Mouse (Mus musculus): Measurements from ENCODE around the gene Rab5if. TPM values are rescaled to one million over a fixed set of nuclear protein-coding genes. Genes with fewer than 3 reads are reported as not detected.

The Rab5if gene
- polyA plus RNA-seq, 1 experiment from 2014 or later: 181 TPM

DNA sequence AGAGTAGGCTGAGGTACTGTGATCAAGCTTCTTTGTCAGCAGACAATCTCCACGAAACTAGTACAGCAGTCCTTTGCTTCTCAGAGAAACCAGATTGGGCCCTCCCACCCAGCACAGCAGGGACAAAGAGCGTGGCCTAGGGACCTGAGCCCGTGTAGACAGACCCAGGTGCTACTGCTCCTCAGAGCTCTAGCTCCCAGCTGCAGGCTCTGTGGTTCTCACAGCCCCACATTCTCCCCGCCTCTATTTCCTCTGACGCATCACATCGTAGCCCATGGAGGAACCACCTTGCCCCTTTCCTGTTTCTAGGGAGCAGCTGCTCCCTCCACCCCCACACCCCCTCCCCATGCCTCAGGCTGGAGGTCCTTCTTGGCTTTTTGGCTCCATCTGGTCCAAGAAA is 24.1 kb downstream of the Rab5if start, which contains the start of gene Sla2:
TSS of gene Sla2 (minus strand) at position 176 of the 400 bp plus-strand sequence.
- WGBS: 63% methylated on average over 6 of the region's 6 CpGs
- Histone ChIP-seq H3K4me2 (ENCODE audit: low read depth, low read length) (no peak within 1 kb of the TSS), H3K27ac (replicated peaks; ENCODE audit: low read depth, low read length) (no peak within 1 kb of the TSS), H3K4me1 (ENCODE audit: control insufficient read depth, insufficient read depth, low read length) (no peaks in the 10 kb centered on the region), H3K9ac (ENCODE audit: low read depth, low read length) (no peak within 1 kb of the TSS), H3K27me3 (replicated peaks; ENCODE audit: control insufficient read depth, insufficient read depth, low read length) (no peaks in the 10 kb centered on the region), H3K4me3 (ENCODE audit: low read depth, low read length) (no peak within 1 kb of the TSS), H3K9me3 (ENCODE audit: control insufficient read depth, low read length) (no peaks in the 10 kb centered on the region), H3K36me3 (ENCODE audit: control insufficient read depth, insufficient read depth, low read length) (no peaks in the 10 kb centered on the region)
- DNase-seq (ENCODE audit: low spot score) (no peak), ATAC-seq (ENCODE audit: low read depth) (no peak)

DNA sequence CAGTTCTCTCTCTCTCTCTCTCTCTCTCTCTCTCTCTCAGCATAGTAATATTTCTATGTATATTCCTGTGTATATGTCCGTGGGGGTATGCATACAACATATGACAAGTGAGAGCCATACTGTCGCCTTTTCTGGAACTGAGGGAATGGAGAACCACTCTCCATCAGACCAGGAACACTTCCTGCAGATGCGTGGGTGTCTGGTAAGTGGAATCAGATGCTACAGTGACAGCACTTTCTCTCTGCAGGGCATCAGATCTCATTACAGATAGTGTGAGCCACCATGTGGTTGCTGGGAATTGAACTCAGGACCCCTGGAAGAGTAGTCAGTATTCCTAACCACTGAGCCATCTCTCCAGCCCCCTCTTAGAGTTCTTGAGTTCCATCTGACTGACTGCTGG is 25.6 kb downstream of the Rab5if start:
- no peaks in the 10 kb centered on the region for H3K9me3 ChIP-seq (ENCODE audit: control insufficient read depth, low read length)
- ATAC-seq (ENCODE audit: low read depth) (no peak), DNase-seq (ENCODE audit: low spot score) (no peak)
- no peak overlapping the region for H3K4me3 ChIP-seq (ENCODE audit: low read depth, low read length)
- no peaks in the 10 kb centered on the region for H3K27me3 ChIP-seq (replicated peaks; ENCODE audit: control insufficient read depth, insufficient read depth, low read length)
- no peak overlapping the region for H3K27ac ChIP-seq (replicated peaks; ENCODE audit: low read depth, low read length)
- 53% methylated on average over 3 of the region's 3 CpGs for WGBS
- H3K4me2 ChIP-seq (ENCODE audit: low read depth, low read length): no peak overlapping the region
- H3K9ac ChIP-seq (ENCODE audit: low read depth, low read length): no peak overlapping the region
- H3K4me1 ChIP-seq (ENCODE audit: control insufficient read depth, insufficient read depth, low read length): no peaks in the 10 kb centered on the region
- no peaks in the 10 kb centered on the region for H3K36me3 ChIP-seq (ENCODE audit: control insufficient read depth, insufficient read depth, low read length)

GRCm38 (mm10) chr2:156892240-156892639 is 29.3 kb downstream of the Rab5if start:
- Histone ChIP-seq H3K4me1 (ENCODE audit: control insufficient read depth, insufficient read depth, low read length) (no peaks in the 10 kb centered on the region), H3K27me3 (replicated peaks; ENCODE audit: control insufficient read depth, insufficient read depth, low read length) (no peaks in the 10 kb centered on the region), H3K9me3 (ENCODE audit: control insufficient read depth, low read length) (no peaks in the 10 kb centered on the region), H3K9ac (ENCODE audit: low read depth, low read length) (no peak overlapping the region), H3K4me3 (ENCODE audit: low read depth, low read length) (no peak overlapping the region), H3K36me3 (ENCODE audit: control insufficient read depth, insufficient read depth, low read length) (no peaks in the 10 kb centered on the region), H3K27ac (replicated peaks; ENCODE audit: low read depth, low read length) (no peak overlapping the region), H3K4me2 (ENCODE audit: low read depth, low read length) (no peak overlapping the region)
- 52% methylated on average over 3 of the region's 3 CpGs for WGBS
- peak; percentile 11 for DNase-seq (ENCODE audit: low spot score)
- ATAC-seq (ENCODE audit: low read depth): no peak

DNA sequence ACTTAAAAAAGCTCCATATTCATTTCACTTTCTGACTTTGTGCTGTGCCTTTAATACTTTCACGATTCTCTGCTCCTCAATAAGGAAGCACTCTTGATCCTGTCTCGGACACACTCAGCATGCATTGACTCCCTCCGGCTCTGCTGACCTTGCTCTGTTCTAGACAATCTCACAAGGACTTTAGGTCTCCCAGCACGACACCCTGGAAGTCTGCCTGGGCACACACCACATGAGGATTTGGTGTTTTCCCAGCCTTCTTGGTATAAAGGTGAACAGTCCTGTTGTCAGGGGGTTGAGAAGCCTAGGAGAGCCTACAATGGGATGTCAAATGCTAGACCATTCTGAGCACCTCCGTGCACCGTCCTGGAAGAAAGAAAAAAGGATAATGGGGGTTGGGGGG is 29.9 kb downstream of the Rab5if start:
- H3K36me3 ChIP-seq (ENCODE audit: control insufficient read depth, insufficient read depth, low read length): no peaks in the 10 kb centered on the region
- H3K4me1 ChIP-seq (ENCODE audit: control insufficient read depth, insufficient read depth, low read length): no peaks in the 10 kb centered on the region
- no peak overlapping the region for H3K4me3 ChIP-seq (ENCODE audit: low read depth, low read length)
- no peak overlapping the region for H3K9ac ChIP-seq (ENCODE audit: low read depth, low read length)
- H3K27me3 ChIP-seq (replicated peaks; ENCODE audit: control insufficient read depth, insufficient read depth, low read length): no peaks in the 10 kb centered on the region
- ATAC-seq (ENCODE audit: low read depth) (no peak), DNase-seq (ENCODE audit: low spot score) (no peak)
- H3K4me2 ChIP-seq (ENCODE audit: low read depth, low read length): no peak overlapping the region
- H3K9me3 ChIP-seq (ENCODE audit: control insufficient read depth, low read length): no peaks in the 10 kb centered on the region
- no peak overlapping the region for H3K27ac ChIP-seq (replicated peaks; ENCODE audit: low read depth, low read length)
- 75% methylated on average over 6 of the region's 6 CpGs for WGBS

DNA sequence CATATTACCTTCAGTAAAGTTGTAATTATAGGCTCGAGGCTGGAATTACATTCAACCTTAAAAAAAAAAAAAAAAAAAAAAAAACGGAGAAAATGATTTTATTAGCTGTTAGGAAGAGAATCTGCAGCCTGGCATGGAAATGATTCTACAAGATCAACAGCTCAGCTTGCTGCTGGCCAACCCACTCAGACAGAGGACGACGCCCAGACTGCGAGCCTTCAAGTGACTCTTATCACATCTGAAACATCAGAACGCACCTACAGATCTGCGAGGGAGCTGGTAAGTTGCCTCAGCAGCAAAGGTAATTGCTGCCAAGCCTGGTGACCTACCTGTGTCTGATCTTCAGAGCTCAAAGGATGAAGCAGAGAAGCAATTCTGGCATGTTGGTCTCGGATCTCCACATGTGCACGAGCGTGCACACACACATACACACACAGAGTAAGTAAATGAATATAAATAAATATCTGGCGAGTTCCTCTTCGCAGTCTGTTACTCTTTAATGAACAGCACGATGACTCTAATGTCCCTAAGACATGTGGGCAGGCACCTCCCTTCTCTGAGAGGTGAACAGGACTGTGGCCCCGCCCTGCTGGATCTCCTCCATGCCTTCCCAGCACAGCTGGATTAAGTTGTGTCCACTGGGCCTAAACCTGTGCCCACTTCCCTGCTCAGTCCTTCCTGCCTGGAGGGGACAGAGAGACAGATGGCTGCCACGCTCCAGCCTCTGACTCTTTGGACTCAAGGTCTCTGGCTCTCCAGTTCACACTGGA is 31.8 kb downstream of the Rab5if start:
- no peak overlapping the region for H3K9ac ChIP-seq (ENCODE audit: low read depth, low read length)
- no peak overlapping the region for H3K27ac ChIP-seq (replicated peaks; ENCODE audit: low read depth, low read length)
- 75% methylated on average over 15 of the region's 15 CpGs for WGBS
- no peaks in the 10 kb centered on the region for H3K36me3 ChIP-seq (ENCODE audit: control insufficient read depth, insufficient read depth, low read length)
- no peaks in the 10 kb centered on the region for H3K9me3 ChIP-seq (ENCODE audit: control insufficient read depth, low read length)
- no peak overlapping the region for H3K4me2 ChIP-seq (ENCODE audit: low read depth, low read length)
- H3K4me3 ChIP-seq (ENCODE audit: low read depth, low read length): no peak overlapping the region
- DNase-seq (ENCODE audit: low spot score) (no peak), ATAC-seq (ENCODE audit: low read depth) (no peak)
- no peaks in the 10 kb centered on the region for H3K4me1 ChIP-seq (ENCODE audit: control insufficient read depth, insufficient read depth, low read length)
- H3K27me3 ChIP-seq (replicated peaks; ENCODE audit: control insufficient read depth, insufficient read depth, low read length): no peaks in the 10 kb centered on the region

GRCm38 (mm10) chr2:156896384-156896914 is 33.5 kb downstream of the Rab5if start:
- Histone ChIP-seq H3K27me3 (replicated peaks; ENCODE audit: control insufficient read depth, insufficient read depth, low read length) (no peaks in the 10 kb centered on the region), H3K4me1 (ENCODE audit: control insufficient read depth, insufficient read depth, low read length) (no peaks in the 10 kb centered on the region), H3K4me3 (ENCODE audit: low read depth, low read length) (no peak overlapping the region), H3K36me3 (ENCODE audit: control insufficient read depth, insufficient read depth, low read length) (no peaks in the 10 kb centered on the region), H3K27ac (replicated peaks; ENCODE audit: low read depth, low read length) (no peak overlapping the region), H3K9ac (ENCODE audit: low read depth, low read length) (no peak overlapping the region), H3K4me2 (ENCODE audit: low read depth, low read length) (no peak overlapping the region), H3K9me3 (ENCODE audit: control insufficient read depth, low read length) (no peaks in the 10 kb centered on the region)
- ATAC-seq (ENCODE audit: low read depth) (no peak), DNase-seq (ENCODE audit: low spot score) (no peak)
- WGBS: 73% methylated on average over 9 of the region's 9 CpGs

DNA sequence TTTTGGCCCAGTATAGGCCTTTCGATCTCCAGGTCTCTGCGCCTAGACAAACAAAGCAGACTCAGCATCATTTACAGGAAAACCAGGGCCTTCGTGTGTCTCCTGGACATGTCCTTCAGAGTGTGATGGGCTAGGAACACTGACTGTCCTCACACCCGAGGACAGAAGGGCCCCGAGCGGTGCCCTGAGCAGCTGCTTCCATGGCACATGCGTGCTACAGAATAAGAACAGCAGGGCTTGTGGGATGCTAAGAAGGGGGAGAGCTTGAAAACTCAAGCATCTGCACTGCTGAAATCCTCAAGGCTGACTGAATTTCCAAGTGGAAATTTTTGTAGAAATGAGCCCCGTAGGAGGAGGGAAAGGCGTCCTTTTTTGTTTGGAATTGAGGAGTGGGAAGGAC is 34.1 kb downstream of the Rab5if start:
- DNase-seq (ENCODE audit: low spot score) (no peak), ATAC-seq (ENCODE audit: low read depth) (no peak)
- Histone ChIP-seq H3K4me2 (ENCODE audit: low read depth, low read length) (no peak overlapping the region), H3K36me3 (ENCODE audit: control insufficient read depth, insufficient read depth, low read length) (no peaks in the 10 kb centered on the region), H3K9me3 (ENCODE audit: control insufficient read depth, low read length) (no peaks in the 10 kb centered on the region), H3K4me3 (ENCODE audit: low read depth, low read length) (no peak overlapping the region), H3K27me3 (replicated peaks; ENCODE audit: control insufficient read depth, insufficient read depth, low read length) (no peaks in the 10 kb centered on the region), H3K9ac (ENCODE audit: low read depth, low read length) (no peak overlapping the region), H3K4me1 (ENCODE audit: control insufficient read depth, insufficient read depth, low read length) (no peaks in the 10 kb centered on the region), H3K27ac (replicated peaks; ENCODE audit: low read depth, low read length) (no peak overlapping the region)
- 82% methylated on average over 9 of the region's 9 CpGs for WGBS

GRCm38 (mm10) chr2:156898374-156898773 is 35.4 kb downstream of the Rab5if start:
- H3K9ac ChIP-seq (ENCODE audit: low read depth, low read length): no peak overlapping the region
- no peak for ATAC-seq (ENCODE audit: low read depth)
- H3K9me3 ChIP-seq (ENCODE audit: control insufficient read depth, low read length): no peaks in the 10 kb centered on the region
- no peak for DNase-seq (ENCODE audit: low spot score)
- no peak overlapping the region for H3K4me2 ChIP-seq (ENCODE audit: low read depth, low read length)
- H3K27me3 ChIP-seq (replicated peaks; ENCODE audit: control insufficient read depth, insufficient read depth, low read length): no peaks in the 10 kb centered on the region
- no peak overlapping the region for H3K4me3 ChIP-seq (ENCODE audit: low read depth, low read length)
- no peaks in the 10 kb centered on the region for H3K36me3 ChIP-seq (ENCODE audit: control insufficient read depth, insufficient read depth, low read length)
- no peak overlapping the region for H3K27ac ChIP-seq (replicated peaks; ENCODE audit: low read depth, low read length)
- 68% methylated on average over 4 of the region's 4 CpGs for WGBS
- no peaks in the 10 kb centered on the region for H3K4me1 ChIP-seq (ENCODE audit: control insufficient read depth, insufficient read depth, low read length)

- no peak for ATAC-seq (ENCODE audit: low read depth)
- WGBS: 84% methylated on average over 4 of the region's 4 CpGs
- no peak overlapping the region for H3K9ac ChIP-seq (ENCODE audit: low read depth, low read length)
- no peaks in the 10 kb centered on the region for H3K4me1 ChIP-seq (ENCODE audit: control insufficient read depth, insufficient read depth, low read length)
- no peak for DNase-seq (ENCODE audit: low spot score)
- H3K9me3 ChIP-seq (ENCODE audit: control insufficient read depth, low read length): no peaks in the 10 kb centered on the region
- H3K27me3 ChIP-seq (replicated peaks; ENCODE audit: control insufficient read depth, insufficient read depth, low read length): no peaks in the 10 kb centered on the region
- no peaks in the 10 kb centered on the region for H3K36me3 ChIP-seq (ENCODE audit: control insufficient read depth, insufficient read depth, low read length)
- no peak overlapping the region for H3K4me2 ChIP-seq (ENCODE audit: low read depth, low read length)
- H3K4me3 ChIP-seq (ENCODE audit: low read depth, low read length): no peak overlapping the region
- no peak overlapping the region for H3K27ac ChIP-seq (replicated peaks; ENCODE audit: low read depth, low read length)
Observed at GRCm38 (mm10) chr2:156899184-156899583, 36.3 kb downstream of the Rab5if start.

Measured in embryonic facial prominence, embryonic 14.5 days (tissue).